Mouse (Mus musculus) midbrain, embryonic 15.5 days (tissue): Measurements from ENCODE around the gene Echdc3. TPM values are rescaled to one million over a fixed set of nuclear protein-coding genes. Genes with fewer than 3 reads are reported as not detected.

ENCODE experiments used
- ATAC-seq: fragments of 200-750 bp; cut with Nextera tagmentation; replicated peaks from 2 replicates; pipeline ENCODE4 v1.8.0; 2017; ENCODE audit warnings: moderate TSS enrichment
- H3K27ac ChIP-seq: fragments of 300-500 bp; sonication (generic); 2 replicates; pipeline ENCODE4 v1.5.1; 2015; ENCODE audit warnings: mild to moderate bottlenecking, inconsistent platforms
- H3K27me3 ChIP-seq: fragments of 300-500 bp; sonication (generic); replicated peaks from 2 replicates; pipeline ENCODE4 v1.6.1; 2015; ENCODE audit warnings: inconsistent platforms
- H3K36me3 ChIP-seq: fragments of 300-500 bp; sonication (generic); replicated peaks from 2 replicates; pipeline ENCODE4 v1.6.1; 2015; ENCODE audit warnings: inconsistent platforms
- H3K4me1 ChIP-seq: fragments of 300-500 bp; sonication (generic); 2 replicates; pipeline ENCODE4 v1.6.1; 2015; ENCODE audit warnings: inconsistent platforms
- H3K4me2 ChIP-seq: fragments of 300-500 bp; sonication (generic); 2 replicates; pipeline ENCODE4 v1.6.1; 2015; ENCODE audit warnings: inconsistent platforms, mild to moderate bottlenecking, moderate library complexity
- H3K4me3 ChIP-seq: fragments of 300-500 bp; sonication (generic); 2 replicates; pipeline ENCODE4 v1.5.1; 2015; ENCODE audit warnings: mild to moderate bottlenecking, inconsistent platforms
- H3K9ac ChIP-seq: fragments of 300-500 bp; sonication (generic); 2 replicates; pipeline ENCODE4 v1.6.1; 2015; ENCODE audit warnings: mild to moderate bottlenecking, inconsistent platforms
- H3K9me3 ChIP-seq: fragments of 300-500 bp; sonication (generic); 2 replicates; pipeline ENCODE4 v1.6.1; 2016; ENCODE audit warnings: inconsistent platforms
- WGBS: fragments of 180-500 bp; shearing (Covaris S2); methylation state at CpG from one replicate; pipeline ENCODE4 v1.1.7; 2015; ENCODE audit warnings: mixed read lengths; 5-methylcytosine and 5-hydroxymethylcytosine counted together
- polyA plus RNA-seq: library from polyadenylated mRNA; unstranded; fragments of >200 nt; fragmentation: Nextera tagmentation; extraction: Ambion mirVana; gene quantifications from 2 replicates; pipeline ENCODE4 v1.2.1, GENCODE M21; 2015

The Echdc3 gene
- polyA plus RNA-seq, 1 experiment from 2014 or later: 1.2 TPM

DNA sequence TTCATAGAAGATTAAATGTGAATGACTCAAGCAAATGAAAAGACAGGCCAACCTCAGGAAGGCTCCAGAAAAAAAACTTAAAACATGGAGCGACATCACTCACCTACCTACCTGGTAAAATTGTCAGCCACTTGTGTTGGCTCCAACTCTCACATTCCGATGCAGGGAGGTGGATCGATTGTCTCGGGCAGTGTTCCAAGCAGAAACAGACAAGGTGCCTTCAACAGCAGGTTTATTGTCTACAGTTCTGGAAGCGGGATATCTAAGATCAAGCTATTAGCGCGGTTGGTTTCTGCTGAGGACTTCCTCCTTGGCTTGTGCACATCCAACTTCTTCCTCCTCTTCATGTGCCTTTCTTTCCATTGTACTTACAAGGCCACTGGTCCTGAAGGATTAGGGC lies 55.2 kb downstream of the Echdc3 start:
- Histone ChIP-seq H3K9me3 (no peaks in the 10 kb centered on the region), H3K4me3 (no peak overlapping the region), H3K4me2 (no peak overlapping the region), H3K36me3 (no peaks in the 10 kb centered on the region), H3K27me3 (no peaks in the 10 kb centered on the region), H3K9ac (no peak overlapping the region), H3K4me1 (no peaks in the 10 kb centered on the region), H3K27ac (no peak overlapping the region)
- ATAC-seq: no peak
- WGBS: 95% methylated on average over 7 of the region's 7 CpGs

DNA sequence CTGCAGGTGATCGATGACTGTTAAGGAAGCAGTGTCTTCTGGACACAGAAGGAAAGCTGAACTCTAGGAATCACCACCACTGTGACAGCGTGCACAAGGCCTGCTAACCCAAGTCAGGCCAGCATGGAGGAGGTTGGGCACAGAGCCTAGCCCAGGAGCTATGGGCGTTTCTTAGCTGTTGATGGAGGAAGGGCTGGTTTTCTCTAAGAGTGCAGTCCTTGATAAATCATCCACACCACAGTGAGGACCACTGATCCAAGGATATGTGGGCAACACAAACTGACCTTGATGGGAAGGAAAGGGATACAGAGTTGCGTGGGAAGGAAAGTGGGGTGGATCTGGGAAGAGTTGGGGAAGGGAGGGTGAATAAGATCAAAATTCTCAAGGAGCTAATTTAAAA lies 55.6 kb downstream of the Echdc3 start:
- ATAC-seq: no peak
- Histone ChIP-seq H3K4me2 (no peak overlapping the region), H3K4me1 (no peaks in the 10 kb centered on the region), H3K9ac (no peak overlapping the region), H3K9me3 (no peaks in the 10 kb centered on the region), H3K36me3 (no peaks in the 10 kb centered on the region), H3K27me3 (no peaks in the 10 kb centered on the region), H3K4me3 (no peak overlapping the region), H3K27ac (no peak overlapping the region)
- WGBS: 87% methylated on average over 4 of the region's 4 CpGs

GRCm38 (mm10) chr2:6149801-6150200 lies 63.0 kb downstream of the Echdc3 start:
- no peak overlapping the region for H3K4me2 ChIP-seq
- no peak overlapping the region for H3K27ac ChIP-seq
- no peaks in the 10 kb centered on the region for H3K9me3 ChIP-seq
- no peak overlapping the region for H3K4me3 ChIP-seq
- H3K36me3 ChIP-seq: no peaks in the 10 kb centered on the region
- H3K4me1 ChIP-seq: no peaks in the 10 kb centered on the region
- no peak for ATAC-seq
- no peaks in the 10 kb centered on the region for H3K27me3 ChIP-seq
- 95% methylated on average over 5 of the region's 5 CpGs for WGBS
- no peak overlapping the region for H3K9ac ChIP-seq

GRCm38 (mm10) chr2:6146901-6147300 lies 65.9 kb downstream of the Echdc3 start:
- ATAC-seq: no peak
- H3K4me3 ChIP-seq: no peak overlapping the region
- 92% methylated on average over 7 of the region's 7 CpGs for WGBS
- no peak overlapping the region for H3K4me2 ChIP-seq
- no peaks in the 10 kb centered on the region for H3K9me3 ChIP-seq
- H3K9ac ChIP-seq: no peak overlapping the region
- no peak overlapping the region for H3K27ac ChIP-seq
- H3K4me1 ChIP-seq: no peaks in the 10 kb centered on the region
- no peaks in the 10 kb centered on the region for H3K36me3 ChIP-seq
- no peaks in the 10 kb centered on the region for H3K27me3 ChIP-seq

DNA sequence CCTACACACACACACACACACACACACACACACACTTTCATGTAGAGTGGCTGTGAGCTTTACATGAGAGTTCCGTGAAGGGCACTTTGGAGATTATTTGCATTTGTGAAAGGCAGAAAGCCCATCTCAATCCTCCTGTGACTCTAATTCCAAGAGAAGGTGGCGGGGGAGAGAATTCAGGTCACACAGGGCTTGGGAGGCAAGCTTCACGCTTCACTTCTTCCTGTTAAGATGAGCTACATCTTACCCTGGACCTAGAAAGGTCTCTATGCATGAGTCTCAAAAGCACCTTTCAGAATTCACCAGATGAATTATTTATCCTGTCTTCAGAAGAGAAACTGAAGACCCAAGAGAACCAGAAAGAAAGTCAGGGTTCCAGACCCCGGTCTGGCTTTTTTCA lies 66.6 kb downstream of the Echdc3 start:
- no peak overlapping the region for H3K9ac ChIP-seq
- no peak overlapping the region for H3K27ac ChIP-seq
- H3K27me3 ChIP-seq: no peaks in the 10 kb centered on the region
- H3K4me1 ChIP-seq: no peaks in the 10 kb centered on the region
- ATAC-seq: no peak
- H3K4me3 ChIP-seq: no peak overlapping the region
- WGBS: 64% methylated on average over 4 of the region's 4 CpGs
- H3K9me3 ChIP-seq: no peaks in the 10 kb centered on the region
- no peaks in the 10 kb centered on the region for H3K36me3 ChIP-seq
- no peak overlapping the region for H3K4me2 ChIP-seq

GRCm38 (mm10) chr2:6145611-6146010 lies 67.2 kb downstream of the Echdc3 start:
- no peaks in the 10 kb centered on the region for H3K27me3 ChIP-seq
- H3K4me1 ChIP-seq: no peaks in the 10 kb centered on the region
- WGBS: 71% methylated on average over 10 of the region's 10 CpGs
- no peaks in the 10 kb centered on the region for H3K9me3 ChIP-seq
- no peak overlapping the region for H3K4me3 ChIP-seq
- no peak for ATAC-seq
- H3K9ac ChIP-seq: no peak overlapping the region
- H3K4me2 ChIP-seq: no peak overlapping the region
- H3K27ac ChIP-seq: no peak overlapping the region
- H3K36me3 ChIP-seq: no peaks in the 10 kb centered on the region

- WGBS: 68% methylated on average over 16 of the region's 16 CpGs
- Histone ChIP-seq H3K27ac (no peak overlapping the region), H3K9ac (no peak overlapping the region), H3K4me2 (no peak overlapping the region), H3K4me3 (no peak overlapping the region), H3K4me1 (no peaks in the 10 kb centered on the region), H3K9me3 (no peaks in the 10 kb centered on the region), H3K36me3 (no peaks in the 10 kb centered on the region), H3K27me3 (no peaks in the 10 kb centered on the region)
- ATAC-seq: no peak
These were observed 69.7 kb downstream of the Echdc3 start for GRCm38 (mm10) chr2:6142915-6143654.

DNA sequence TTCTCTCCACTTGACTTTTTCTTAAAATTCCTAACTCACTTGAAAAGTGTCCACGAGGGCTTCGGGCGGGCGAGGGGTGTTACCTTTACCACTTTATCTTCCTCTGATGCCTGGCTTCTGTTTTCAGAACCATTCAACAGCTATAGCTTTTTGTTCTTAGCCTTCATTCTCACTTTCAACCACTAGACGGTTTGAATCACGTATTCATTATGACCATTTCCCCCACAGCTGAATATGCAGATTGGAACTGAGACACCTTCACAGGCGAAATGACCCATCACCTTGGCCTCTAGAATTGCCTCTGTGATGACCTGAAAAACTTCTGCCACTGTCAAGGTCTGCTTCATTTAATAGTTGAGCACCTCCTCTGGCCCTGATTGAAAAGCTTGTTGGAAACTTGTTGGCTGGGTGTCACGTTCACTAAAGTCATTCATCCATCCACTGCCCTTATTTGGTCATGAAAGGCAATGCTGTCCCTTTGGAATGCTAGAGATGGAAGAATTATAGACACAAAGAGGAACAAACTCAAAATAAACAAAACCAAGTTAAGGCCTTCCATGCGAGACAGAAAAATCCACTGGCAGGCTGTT lies 72.2 kb downstream of the Echdc3 start:
- no peak overlapping the region for H3K4me3 ChIP-seq
- H3K9me3 ChIP-seq: no peaks in the 10 kb centered on the region
- H3K36me3 ChIP-seq: no peaks in the 10 kb centered on the region
- no peak overlapping the region for H3K9ac ChIP-seq
- WGBS: 87% methylated on average over 9 of the region's 9 CpGs
- ATAC-seq: no peak
- H3K27ac ChIP-seq: no peak overlapping the region
- H3K4me2 ChIP-seq: no peak overlapping the region
- no peaks in the 10 kb centered on the region for H3K4me1 ChIP-seq
- no peaks in the 10 kb centered on the region for H3K27me3 ChIP-seq

Other genes starting within 250 kb of the Echdc3 start
- gene Proser2, start 82.8 kb downstream of the Echdc3 start, polyA plus RNA-seq: 6.3 and 6.8 TPM in 2 replicates
- 6.5 and 7.7 TPM in 2 replicates for gene Usp6nl, start 109.6 kb upstream of the Echdc3 start, polyA plus RNA-seq